In genomic region chr14:12820149-12820548, GRCm38 (mm10) we compare ENCODE assay signal across 15 mouse cellular contexts. TPM values are rescaled to one million over a fixed set of nuclear protein-coding genes. Genes with fewer than 3 reads are reported as not detected.
DNase-seq lines count a peak whose midpoint lies in the region; ATAC-seq and TF ChIP-seq lines count a peak whose summit lies in the region.
"Had no signal": no experiment of that assay in that cellular context is flagged by ENCODE, and none has a peak within 500 bp of the region (broad histone marks: within the 10 kb centered on the region; RNA-seq: fewer than 3 reads in every experiment).

No protein-coding gene starts in this region.

- H3K9me3 ChIP-seq in forebrain, embryonic 12.5 days = no peaks in the 10 kb centered on the region
- no peaks in the 10 kb centered on the region for H3K9me3 ChIP-seq in forebrain, embryonic 11.5 days (ENCODE audit: control insufficient read depth, low read length)
- no peaks in the 10 kb centered on the region for H3K9me3 ChIP-seq in hindbrain, embryonic 12.5 days (replicated peaks)
- H3K9me3 ChIP-seq in hindbrain, embryonic 10.5 days = no peaks in the 10 kb centered on the region
- no peaks in the 10 kb centered on the region for H3K9me3 ChIP-seq in forebrain, postnatal 0 days (ENCODE audit: low read length)
- no peaks in the 10 kb centered on the region for H3K9me3 ChIP-seq in neural tube, embryonic 12.5 days
- H3K9me3 ChIP-seq: liver, embryonic 13.5 days had no signal

- H3K9ac ChIP-seq in forebrain, embryonic 12.5 days = no peak overlapping the region
- H3K9ac ChIP-seq in forebrain, embryonic 11.5 days (ENCODE audit: low read length) = no peak overlapping the region
- no peak overlapping the region for H3K9ac ChIP-seq in hindbrain, embryonic 12.5 days
- H3K9ac ChIP-seq in forebrain, postnatal 0 days = no peak overlapping the region
- no peak overlapping the region for H3K9ac ChIP-seq in neural tube, embryonic 12.5 days
- H3K9ac ChIP-seq: liver, embryonic 13.5 days had no signal

- ATAC-seq in forebrain, embryonic 12.5 days (ENCODE audit: low FRiP score) = no peak
- no peak for ATAC-seq in forebrain, embryonic 11.5 days (replicated peaks; ENCODE audit: low FRiP score)
- no peak for ATAC-seq in hindbrain, embryonic 12.5 days (ENCODE audit: low FRiP score)
- no peak for ATAC-seq in forebrain, postnatal 0 days
- ATAC-seq in neural tube, embryonic 12.5 days (ENCODE audit: low FRiP score, low read depth) = no peak

- DNase-seq in forebrain, embryonic 11.5 days (ENCODE audit: low spot score) = no peak
- DNase-seq in hindbrain, embryonic 10.5 days (ENCODE audit: low spot score) = no peak
- DNase-seq in forebrain, postnatal 0 days = no peak
- DNase-seq in cerebellum, adult 8-10 months = no peak
- DNase-seq in lung, postnatal 36 days = no peak
- DNase-seq: adrenal gland, postnatal 25 days; cerebellum, adult 9-10 months; kidney, adult 9 months; liver, embryonic 13.5 days; thymus, adult 2 months had no signal

- peaks cover 8% of the 10 kb centered on the region for H3K4me1 ChIP-seq in forebrain, embryonic 12.5 days
- peaks cover 4% of the 10 kb centered on the region; the same call in 1 of the 2 replicates for H3K4me1 ChIP-seq in forebrain, embryonic 11.5 days (replicated peaks; ENCODE audit: control insufficient read depth, insufficient read depth, low read length)
- 0 out of 2 replicates have a peak, but pooled peaks cover 8% of the 10 kb centered on the region for H3K4me1 ChIP-seq in hindbrain, embryonic 12.5 days
- peaks cover 15% of the 10 kb centered on the region for H3K4me1 ChIP-seq in hindbrain, embryonic 10.5 days (replicated peaks)
- H3K4me1 ChIP-seq in forebrain, postnatal 0 days (ENCODE audit: insufficient read depth) = peaks cover 14% of the 10 kb centered on the region
- peaks cover 3% of the 10 kb centered on the region; the same call in 1 of the 2 replicates for H3K4me1 ChIP-seq in neural tube, embryonic 12.5 days

- no peak overlapping the region for H3K4me3 ChIP-seq in forebrain, embryonic 12.5 days (replicated peaks)
- no peak overlapping the region for H3K4me3 ChIP-seq in forebrain, embryonic 11.5 days (ENCODE audit: low read depth, low read length)
- H3K4me3 ChIP-seq in hindbrain, embryonic 12.5 days = no peak overlapping the region
- no peak overlapping the region for H3K4me3 ChIP-seq in hindbrain, embryonic 10.5 days
- H3K4me3 ChIP-seq in forebrain, postnatal 0 days (ENCODE audit: low read depth, low read length) = peak overlapping the region; percentile 93; the same call in 1 of the 2 replicates
- H3K4me3 ChIP-seq in neural tube, embryonic 12.5 days = no peak overlapping the region
- H3K4me3 ChIP-seq: liver, embryonic 13.5 days had no signal

- no peaks in the 10 kb centered on the region for H3K27me3 ChIP-seq in forebrain, embryonic 12.5 days
- H3K27me3 ChIP-seq in forebrain, embryonic 11.5 days (ENCODE audit: control insufficient read depth, insufficient read depth, low read length) = no peaks in the 10 kb centered on the region
- peaks cover 3% of the 10 kb centered on the region for H3K27me3 ChIP-seq in hindbrain, embryonic 12.5 days
- peaks cover 8% of the 10 kb centered on the region; the same call in 1 of the 2 replicates for H3K27me3 ChIP-seq in hindbrain, embryonic 10.5 days (ENCODE audit: insufficient read depth, poor library complexity, severe bottlenecking)
- H3K27me3 ChIP-seq in forebrain, postnatal 0 days (ENCODE audit: insufficient read depth, low read length) = no peaks in the 10 kb centered on the region
- no peaks in the 10 kb centered on the region for H3K27me3 ChIP-seq in neural tube, embryonic 12.5 days (replicated peaks)
- H3K27me3 ChIP-seq: CH12.LX had no signal

- H3K4me2 ChIP-seq in forebrain, embryonic 12.5 days = 0 out of 2 replicates have a peak overlapping the region, but pooled peaks have one; percentile 75
- no peak overlapping the region for H3K4me2 ChIP-seq in forebrain, embryonic 11.5 days (ENCODE audit: low read depth, low read length, severe bottlenecking)
- peak overlapping the region; percentile 71 for H3K4me2 ChIP-seq in hindbrain, embryonic 12.5 days (replicated peaks)
- peak overlapping the region; percentile 63 for H3K4me2 ChIP-seq in forebrain, postnatal 0 days (ENCODE audit: low read depth)
- H3K4me2 ChIP-seq in neural tube, embryonic 12.5 days (replicated peaks) = peak overlapping the region; percentile 79
- H3K4me2 ChIP-seq: liver, embryonic 13.5 days had no signal

- TF ChIP-seq CTCF in forebrain, postnatal 0 days (IDR thresholded peaks at IDR 0.05; ENCODE audit: low read depth) = no peak

- no peaks in the 10 kb centered on the region for H3K36me3 ChIP-seq in forebrain, embryonic 12.5 days (replicated peaks)
- H3K36me3 ChIP-seq in forebrain, embryonic 11.5 days (ENCODE audit: control insufficient read depth, insufficient read depth, low read length) = no peaks in the 10 kb centered on the region
- H3K36me3 ChIP-seq in hindbrain, embryonic 12.5 days = no peaks in the 10 kb centered on the region
- H3K36me3 ChIP-seq in hindbrain, embryonic 10.5 days = no peaks in the 10 kb centered on the region
- no peaks in the 10 kb centered on the region for H3K36me3 ChIP-seq in forebrain, postnatal 0 days (ENCODE audit: insufficient read depth)
- no peaks in the 10 kb centered on the region for H3K36me3 ChIP-seq in neural tube, embryonic 12.5 days
- H3K36me3 ChIP-seq: liver, embryonic 13.5 days had no signal

- WGBS in forebrain, embryonic 12.5 days = 81% methylated on average over 1 of the region's 1 CpGs
- 72% methylated on average over 1 of the region's 1 CpGs for WGBS in forebrain, embryonic 11.5 days
- 82% methylated on average over 1 of the region's 1 CpGs for WGBS in hindbrain, embryonic 12.5 days
- 82% methylated on average over 1 of the region's 1 CpGs for WGBS in hindbrain, embryonic 10.5 days
- 76% methylated on average over 1 of the region's 1 CpGs for WGBS in forebrain, postnatal 0 days
- 64% methylated on average over 1 of the region's 1 CpGs for WGBS in neural tube, embryonic 12.5 days

- H3K27ac ChIP-seq in forebrain, embryonic 12.5 days = no peak overlapping the region
- no peak overlapping the region for H3K27ac ChIP-seq in forebrain, embryonic 11.5 days (ENCODE audit: low read depth, low read length)
- H3K27ac ChIP-seq in hindbrain, embryonic 12.5 days = no peak overlapping the region
- H3K27ac ChIP-seq in hindbrain, embryonic 10.5 days = no peak overlapping the region
- no peak overlapping the region for H3K27ac ChIP-seq in forebrain, postnatal 0 days (ENCODE audit: low read depth, low read length)
- no peak overlapping the region for H3K27ac ChIP-seq in neural tube, embryonic 12.5 days
- H3K27ac ChIP-seq: liver, embryonic 13.5 days had no signal

RNA-seq across cellular contexts. Expression of gene Cadps, which starts 2.7 kb away (rescaled TPM):
- polyA plus RNA-seq in forebrain, embryonic 12.5 days (2016; fragmentation: Nextera tagmentation; extraction: Ambion mirVana) = 15.1 and 15.9 TPM in 2 replicates
- 12.1 TPM in 2 replicates for polyA plus RNA-seq in forebrain, embryonic 11.5 days (2014; fragmentation: Nextera tagmentation; extraction: Ambion mirVana)
- 21.0 and 21.8 TPM in 2 replicates for polyA plus RNA-seq in hindbrain, embryonic 12.5 days (2016; fragmentation: Nextera tagmentation; extraction: Ambion mirVana)
- 4.3 and 7.8 TPM in 2 replicates for polyA plus RNA-seq in hindbrain, embryonic 10.5 days (2016; fragmentation: Nextera tagmentation; extraction: Ambion mirVana)
- 154 and 164 TPM in 2 replicates for total RNA-seq in forebrain, postnatal 0 days (2014; rRNA removed)
- polyA plus RNA-seq in forebrain, postnatal 0 days (2015; fragmentation: Nextera tagmentation; extraction: Ambion mirVana) = 16.9 and 27.2 TPM in 2 replicates
- polyA plus RNA-seq in neural tube, embryonic 12.5 days (2016; fragmentation: Nextera tagmentation; extraction: Ambion mirVana) = 28.7 and 30.1 TPM in 2 replicates
- total RNA-seq: megakaryocyte, adult 5-6 weeks had no signal
